Mouse (Mus musculus) midbrain, embryonic 15.5 days (tissue): Measurements from ENCODE around the gene Aagab. TPM values are rescaled to one million over a fixed set of nuclear protein-coding genes. Genes with fewer than 3 reads are reported as not detected.

Experiments used
- ATAC-seq: fragments of 200-750 bp; cut with Nextera tagmentation; replicated peaks from 2 replicates; pipeline ENCODE4 v1.8.0; 2017; ENCODE audit warnings: moderate TSS enrichment
- H3K27ac ChIP-seq: fragments of 300-500 bp; sonication (generic); 2 replicates; pipeline ENCODE4 v1.5.1; 2015; ENCODE audit warnings: mild to moderate bottlenecking, inconsistent platforms
- H3K27me3 ChIP-seq: fragments of 300-500 bp; sonication (generic); replicated peaks from 2 replicates; pipeline ENCODE4 v1.6.1; 2015; ENCODE audit warnings: inconsistent platforms
- H3K36me3 ChIP-seq: fragments of 300-500 bp; sonication (generic); replicated peaks from 2 replicates; pipeline ENCODE4 v1.6.1; 2015; ENCODE audit warnings: inconsistent platforms
- H3K4me1 ChIP-seq: fragments of 300-500 bp; sonication (generic); 2 replicates; pipeline ENCODE4 v1.6.1; 2015; ENCODE audit warnings: inconsistent platforms
- H3K4me2 ChIP-seq: fragments of 300-500 bp; sonication (generic); 2 replicates; pipeline ENCODE4 v1.6.1; 2015; ENCODE audit warnings: inconsistent platforms, mild to moderate bottlenecking, moderate library complexity
- H3K4me3 ChIP-seq: fragments of 300-500 bp; sonication (generic); 2 replicates; pipeline ENCODE4 v1.5.1; 2015; ENCODE audit warnings: mild to moderate bottlenecking, inconsistent platforms
- H3K9ac ChIP-seq: fragments of 300-500 bp; sonication (generic); 2 replicates; pipeline ENCODE4 v1.6.1; 2015; ENCODE audit warnings: mild to moderate bottlenecking, inconsistent platforms
- H3K9me3 ChIP-seq: fragments of 300-500 bp; sonication (generic); 2 replicates; pipeline ENCODE4 v1.6.1; 2016; ENCODE audit warnings: inconsistent platforms
- WGBS: fragments of 180-500 bp; shearing (Covaris S2); methylation state at CpG from one replicate; pipeline ENCODE4 v1.1.7; 2015; ENCODE audit warnings: mixed read lengths; 5-methylcytosine and 5-hydroxymethylcytosine counted together
- polyA plus RNA-seq: library from polyadenylated mRNA; unstranded; fragments of >200 nt; fragmentation: Nextera tagmentation; extraction: Ambion mirVana; gene quantifications from 2 replicates; pipeline ENCODE4 v1.2.1, GENCODE M21; 2015

Aagab gene
- polyA plus RNA-seq: 61.0 and 62.9 TPM in 2 replicates

DNA sequence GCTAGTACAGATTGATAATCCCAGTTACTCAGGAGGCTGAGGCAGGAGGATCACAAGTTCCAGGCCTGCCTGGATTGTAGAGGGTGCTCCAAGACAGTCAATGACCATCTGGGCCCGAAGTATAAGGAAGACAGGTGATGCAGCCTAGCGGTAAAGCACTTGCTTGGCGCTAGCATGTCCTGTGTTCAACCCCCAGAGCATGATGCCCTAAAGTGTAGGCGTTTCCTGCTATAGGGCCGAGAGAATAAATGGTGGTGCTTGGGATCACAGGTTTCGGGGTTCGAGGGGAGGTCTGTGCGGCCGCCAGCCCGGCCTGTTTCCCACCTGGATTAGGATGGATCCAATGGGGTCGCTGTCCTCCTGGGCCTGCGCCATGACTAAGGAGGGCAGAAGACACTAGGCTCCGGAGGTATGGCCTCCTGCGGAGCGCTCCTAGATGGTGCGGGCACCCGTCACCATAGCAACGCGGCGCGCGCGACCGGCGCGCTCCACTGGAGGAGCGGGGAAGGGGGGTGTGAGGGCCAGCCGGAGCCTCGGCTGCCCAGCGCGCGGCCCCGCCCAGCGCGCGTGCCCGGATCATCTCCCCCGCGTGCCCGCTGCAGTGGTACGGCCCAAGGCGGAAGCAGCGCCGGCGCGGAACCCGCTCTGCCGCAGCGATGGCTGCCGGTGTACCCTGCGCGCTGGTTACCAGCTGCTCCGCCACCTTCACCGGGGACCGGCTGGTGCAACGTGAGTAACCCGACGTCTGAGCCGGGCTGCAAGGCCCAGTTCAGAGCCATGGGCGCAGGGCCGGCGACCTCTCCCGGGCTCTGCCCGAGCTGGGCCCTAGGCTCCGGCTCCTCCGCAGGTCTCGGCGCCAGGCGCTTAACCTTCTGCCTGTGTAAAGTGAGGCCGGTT, at the start of gene Aagab, which contains the start of gene Iqch:
Gene Aagab (plus strand): TSS at position 618 of the 897 bp plus-strand sequence.
Gene Iqch (minus strand): TSS at position 451 of the 897 bp plus-strand sequence.
- Histone ChIP-seq H3K27ac (peak within 1 kb of the TSS; percentile 77), H3K27me3 (no peaks in the 10 kb centered on the region), H3K9ac (peak within 1 kb of the TSS; percentile 95), H3K36me3 (no peaks in the 10 kb centered on the region), H3K4me3 (peak within 1 kb of the TSS; percentile 89), H3K9me3 (no peaks in the 10 kb centered on the region), H3K4me1 (peaks cover 16% of the 10 kb centered on the region), H3K4me2 (peak within 1 kb of the TSS; percentile 67)
- WGBS: 1% methylated on average over 70 of the region's 70 CpGs
- peak; percentile 98 for ATAC-seq

DNA sequence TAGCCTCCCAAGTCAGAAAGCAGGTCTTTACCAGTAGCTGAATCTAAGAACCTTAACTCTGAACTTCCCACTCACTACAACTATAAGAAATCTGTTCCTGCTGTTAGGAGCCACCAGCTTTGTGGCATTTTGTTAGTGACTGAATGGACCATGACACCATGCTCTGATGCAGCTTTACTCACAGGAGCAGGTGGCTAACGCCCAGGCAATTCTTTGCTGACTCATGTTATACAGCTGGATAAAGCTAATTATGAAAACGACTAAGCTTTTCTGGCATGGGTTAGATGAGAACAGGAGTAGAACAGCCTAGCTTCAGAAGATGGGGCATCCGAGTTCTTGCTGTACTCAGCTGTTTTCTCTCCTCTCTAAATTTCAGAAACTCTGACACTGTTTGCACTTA, 48.8 kb upstream of the Aagab start:
- Histone ChIP-seq H3K36me3 (no peaks in the 10 kb centered on the region), H3K4me3 (no peak overlapping the region), H3K4me1 (no peaks in the 10 kb centered on the region), H3K27ac (no peak overlapping the region), H3K9ac (no peak overlapping the region), H3K9me3 (no peaks in the 10 kb centered on the region), H3K4me2 (no peak overlapping the region), H3K27me3 (no peaks in the 10 kb centered on the region; the same call in 1 of the 2 replicates)
- no peak for ATAC-seq
- WGBS: 71% methylated on average over 3 of the region's 3 CpGs

GRCm38 (mm10) chr9:63555460-63555990, 46.9 kb upstream of the Aagab start:
- H3K27me3 ChIP-seq: no peaks in the 10 kb centered on the region
- no peaks in the 10 kb centered on the region for H3K36me3 ChIP-seq
- H3K9me3 ChIP-seq: no peaks in the 10 kb centered on the region
- no peak overlapping the region for H3K9ac ChIP-seq
- ATAC-seq: no peak
- no peaks in the 10 kb centered on the region for H3K4me1 ChIP-seq
- 71% methylated on average over 3 of the region's 3 CpGs for WGBS
- H3K27ac ChIP-seq: no peak overlapping the region
- no peak overlapping the region for H3K4me3 ChIP-seq
- H3K4me2 ChIP-seq: no peak overlapping the region

- Histone ChIP-seq H3K27me3 (no peaks in the 10 kb centered on the region), H3K4me1 (no peaks in the 10 kb centered on the region), H3K27ac (no peak overlapping the region), H3K4me2 (no peak overlapping the region), H3K4me3 (no peak overlapping the region), H3K9ac (no peak overlapping the region), H3K36me3 (no peaks in the 10 kb centered on the region), H3K9me3 (no peaks in the 10 kb centered on the region)
- 91% methylated on average over 1 of the region's 1 CpGs for WGBS
- no peak for ATAC-seq
Observed at GRCm38 (mm10) chr9:63556316-63556715, 46.1 kb upstream of the Aagab start.

- H3K4me1 ChIP-seq: no peaks in the 10 kb centered on the region
- no peak overlapping the region for H3K4me2 ChIP-seq
- H3K9ac ChIP-seq: no peak overlapping the region
- H3K4me3 ChIP-seq: no peak overlapping the region
- 82% methylated on average over 8 of the region's 8 CpGs for WGBS
- H3K27me3 ChIP-seq: no peaks in the 10 kb centered on the region
- no peaks in the 10 kb centered on the region for H3K9me3 ChIP-seq
- H3K27ac ChIP-seq: no peak overlapping the region
- no peaks in the 10 kb centered on the region for H3K36me3 ChIP-seq
- ATAC-seq: no peak
Observed at GRCm38 (mm10) chr9:63556933-63557332, 45.5 kb upstream of the Aagab start.

GRCm38 (mm10) chr9:63561931-63562330, 40.5 kb upstream of the Aagab start:
- Histone ChIP-seq H3K4me3 (no peak overlapping the region), H3K27me3 (no peaks in the 10 kb centered on the region), H3K4me2 (no peak overlapping the region), H3K27ac (no peak overlapping the region), H3K9ac (no peak overlapping the region), H3K9me3 (no peaks in the 10 kb centered on the region), H3K36me3 (no peaks in the 10 kb centered on the region), H3K4me1 (no peaks in the 10 kb centered on the region)
- WGBS: 48% methylated on average over 8 of the region's 8 CpGs
- ATAC-seq: no peak

GRCm38 (mm10) chr9:63563436-63563835, 39.0 kb upstream of the Aagab start:
- H3K4me1 ChIP-seq: no peaks in the 10 kb centered on the region
- no peak overlapping the region for H3K4me3 ChIP-seq
- H3K9me3 ChIP-seq: no peaks in the 10 kb centered on the region
- H3K4me2 ChIP-seq: no peak overlapping the region
- 83% methylated on average over 2 of the region's 2 CpGs for WGBS
- ATAC-seq: no peak
- no peak overlapping the region for H3K27ac ChIP-seq
- no peaks in the 10 kb centered on the region for H3K36me3 ChIP-seq
- no peaks in the 10 kb centered on the region for H3K27me3 ChIP-seq
- H3K9ac ChIP-seq: no peak overlapping the region

DNA sequence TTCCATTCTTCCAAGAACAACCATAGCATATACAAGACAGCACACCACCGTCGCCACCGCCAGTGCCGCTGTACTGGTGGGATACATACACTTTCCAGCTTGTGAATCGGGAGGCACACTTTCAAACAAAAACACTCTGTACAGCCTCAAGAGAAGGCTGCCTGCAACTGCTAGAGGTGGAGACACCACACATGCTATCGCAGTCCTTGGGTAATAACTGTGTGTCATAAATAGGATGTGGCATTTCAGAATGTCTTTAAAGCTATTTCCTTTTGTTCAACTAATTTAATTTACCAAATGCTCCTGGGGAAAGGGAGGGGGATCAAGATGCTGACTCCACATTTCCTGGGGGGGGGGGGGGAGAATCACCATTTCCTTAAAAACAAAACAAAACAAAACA, 34.1 kb upstream of the Aagab start:
- H3K27me3 ChIP-seq: no peaks in the 10 kb centered on the region
- H3K4me1 ChIP-seq: peaks cover 13% of the 10 kb centered on the region; the same call in 1 of the 2 replicates
- no peak for ATAC-seq
- H3K36me3 ChIP-seq: no peaks in the 10 kb centered on the region
- H3K4me2 ChIP-seq: no peak overlapping the region
- H3K9ac ChIP-seq: no peak overlapping the region
- H3K9me3 ChIP-seq: no peaks in the 10 kb centered on the region
- H3K4me3 ChIP-seq: no peak overlapping the region
- no peak overlapping the region for H3K27ac ChIP-seq
- 64% methylated on average over 6 of the region's 6 CpGs for WGBS

DNA sequence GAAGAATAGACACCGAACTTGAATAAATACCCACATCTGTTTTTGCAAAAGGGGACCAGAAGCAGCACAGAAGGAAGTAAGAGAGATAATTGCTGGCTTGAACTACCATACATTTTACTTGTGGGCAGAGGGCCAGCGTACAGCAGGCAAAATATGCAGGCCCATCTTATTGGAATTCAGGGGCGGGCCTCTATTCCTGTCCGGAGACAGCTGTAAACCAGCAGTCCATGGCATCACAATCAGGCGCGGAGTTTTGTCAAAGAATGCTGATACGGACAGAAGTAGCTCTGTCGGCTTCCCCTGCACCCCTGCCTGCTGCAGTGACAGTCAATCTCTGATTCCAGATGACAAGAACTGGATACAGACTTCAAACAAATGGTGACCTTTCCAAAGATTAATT, 33.7 kb upstream of the Aagab start:
- no peak overlapping the region for H3K9ac ChIP-seq
- H3K4me1 ChIP-seq: peaks cover 13% of the 10 kb centered on the region; the same call in 1 of the 2 replicates
- no peaks in the 10 kb centered on the region for H3K27me3 ChIP-seq
- 13% methylated on average over 8 of the region's 8 CpGs for WGBS
- no peaks in the 10 kb centered on the region for H3K36me3 ChIP-seq
- H3K4me3 ChIP-seq: no peak overlapping the region
- no peak overlapping the region for H3K27ac ChIP-seq
- no peak overlapping the region for H3K4me2 ChIP-seq
- H3K9me3 ChIP-seq: no peaks in the 10 kb centered on the region
- no peak for ATAC-seq

DNA sequence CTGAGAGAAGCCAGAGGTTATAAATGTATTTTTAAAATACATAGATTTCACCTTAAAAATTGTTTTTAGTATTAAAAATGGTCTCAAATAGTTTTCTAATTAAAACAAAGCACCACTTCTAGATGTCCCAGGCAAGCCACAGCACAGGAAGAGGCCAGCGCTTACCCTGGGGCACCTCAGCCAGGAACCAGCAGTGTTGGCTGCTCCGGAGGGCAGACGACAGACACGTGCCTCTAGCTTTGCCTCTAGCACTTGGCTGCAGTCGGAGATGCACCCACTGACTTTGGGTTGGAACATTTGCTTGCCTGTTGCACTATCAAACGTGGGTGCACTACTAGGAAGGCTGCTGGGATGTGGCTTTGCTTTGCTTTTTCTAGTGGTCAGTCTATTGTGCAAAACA, 30.6 kb upstream of the Aagab start:
- H3K36me3 ChIP-seq: no peaks in the 10 kb centered on the region
- no peak overlapping the region for H3K27ac ChIP-seq
- no peak overlapping the region for H3K9ac ChIP-seq
- H3K4me3 ChIP-seq: no peak overlapping the region
- no peak overlapping the region for H3K4me2 ChIP-seq
- WGBS: 35% methylated on average over 6 of the region's 6 CpGs
- ATAC-seq: no peak
- H3K4me1 ChIP-seq: peaks cover 13% of the 10 kb centered on the region; the same call in 1 of the 2 replicates
- no peaks in the 10 kb centered on the region for H3K9me3 ChIP-seq
- H3K27me3 ChIP-seq: no peaks in the 10 kb centered on the region

DNA sequence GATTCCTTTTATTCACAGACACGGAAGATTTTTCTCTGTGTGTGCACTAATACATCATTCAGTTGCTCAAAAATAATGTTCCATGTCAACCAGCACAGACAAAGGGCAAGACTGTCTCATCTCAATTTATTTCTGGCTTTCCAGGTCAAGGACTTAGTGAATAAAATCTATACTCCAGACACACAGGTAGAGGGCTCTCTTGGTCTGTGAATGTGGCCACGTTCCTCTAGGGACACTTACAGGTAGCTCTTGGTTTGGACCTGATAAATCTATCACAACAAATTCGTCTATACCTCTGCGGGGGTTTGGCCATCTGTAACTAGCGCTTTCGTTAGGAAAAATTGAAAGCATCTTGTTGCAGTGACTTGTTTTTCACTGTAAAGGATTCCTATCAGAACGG, 29.6 kb upstream of the Aagab start:
- no peak overlapping the region for H3K27ac ChIP-seq
- no peaks in the 10 kb centered on the region for H3K36me3 ChIP-seq
- H3K4me1 ChIP-seq: peaks cover 13% of the 10 kb centered on the region; the same call in 1 of the 2 replicates
- ATAC-seq: no peak
- H3K9ac ChIP-seq: no peak overlapping the region
- no peaks in the 10 kb centered on the region for H3K9me3 ChIP-seq
- 80% methylated on average over 7 of the region's 7 CpGs for WGBS
- no peaks in the 10 kb centered on the region for H3K27me3 ChIP-seq
- no peak overlapping the region for H3K4me3 ChIP-seq
- H3K4me2 ChIP-seq: no peak overlapping the region

GRCm38 (mm10) chr9:63577469-63577868, 25.0 kb upstream of the Aagab start:
- no peaks in the 10 kb centered on the region for H3K36me3 ChIP-seq
- no peak overlapping the region for H3K27ac ChIP-seq
- no peaks in the 10 kb centered on the region for H3K27me3 ChIP-seq
- H3K9ac ChIP-seq: no peak overlapping the region
- no peak overlapping the region for H3K4me3 ChIP-seq
- no peaks in the 10 kb centered on the region for H3K9me3 ChIP-seq
- ATAC-seq: no peak
- H3K4me2 ChIP-seq: no peak overlapping the region
- no peaks in the 10 kb centered on the region for H3K4me1 ChIP-seq
- 86% methylated on average over 3 of the region's 3 CpGs for WGBS
